Mouse (Mus musculus) gastrocnemius, postnatal 36 days (tissue): ENCODE measurements around the gene Arhgdig. TPM values are rescaled to one million over a fixed set of nuclear protein-coding genes. Genes with fewer than 3 reads are reported as not detected.
"Not testable (repeated sequence)": the region's sequence is repeated elsewhere in the genome, so short reads cannot be mapped to it uniquely, and the experiment has no call there.

ENCODE experiments used
- DNase-seq, 2 experiments: peaks; one replicate each; pipeline ENCODE4 v3.0.0; 2022
- intact Hi-C: fragments of 180-260 bp; cut with DNase I; formaldehyde crosslinking; loops from one replicate; pipeline ENCODE4 v1.15.1; 2025
- total RNA-seq, 2 experiments: library from RNA; stranded (reverse); gene quantifications; 2 replicates each; pipeline ENCODE4 v1.2.3; 2021

Arhgdig gene
- total RNA-seq, 2 experiments from 2014 or later, result 0.42 to 1.3 TPM

- DNase-seq, result no peak
- intact Hi-C loops, result no loop called here
These were observed 5.1 kb upstream of the Arhgdig start for GRCm38 (mm10) chr17:26212681-26213080.

GRCm38 (mm10) chr17:26212241-26212640 lies 4.7 kb upstream of the Arhgdig start:
- no peak for DNase-seq
- intact Hi-C loops, result no loop called here

DNA sequence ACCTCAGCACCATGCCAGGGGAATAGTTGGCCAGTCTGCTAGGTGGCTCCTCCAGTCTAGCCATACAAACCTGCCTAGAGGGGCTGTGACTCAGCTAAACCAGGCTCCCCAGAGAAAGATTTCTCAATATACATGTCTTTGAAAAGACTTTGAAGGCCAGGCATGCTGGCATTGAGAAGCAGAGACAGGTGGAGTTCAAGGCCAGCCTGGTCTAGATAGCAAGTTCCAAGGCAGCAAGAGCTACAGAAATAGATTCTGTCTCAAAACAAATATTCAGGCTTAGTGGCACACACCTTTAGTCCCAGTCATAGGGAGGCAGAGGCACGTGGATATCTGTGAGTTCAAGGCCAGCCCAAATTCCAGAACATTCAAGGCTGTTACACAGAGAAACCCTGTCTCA lies 1.2 kb downstream of the Arhgdig start:
- intact Hi-C loops, result no loop called here
- DNase-seq, result no peak

GRCm38 (mm10) chr17:26204766-26205165 lies 2.8 kb downstream of the Arhgdig start:
- intact Hi-C loops, result no loop called here

DNA sequence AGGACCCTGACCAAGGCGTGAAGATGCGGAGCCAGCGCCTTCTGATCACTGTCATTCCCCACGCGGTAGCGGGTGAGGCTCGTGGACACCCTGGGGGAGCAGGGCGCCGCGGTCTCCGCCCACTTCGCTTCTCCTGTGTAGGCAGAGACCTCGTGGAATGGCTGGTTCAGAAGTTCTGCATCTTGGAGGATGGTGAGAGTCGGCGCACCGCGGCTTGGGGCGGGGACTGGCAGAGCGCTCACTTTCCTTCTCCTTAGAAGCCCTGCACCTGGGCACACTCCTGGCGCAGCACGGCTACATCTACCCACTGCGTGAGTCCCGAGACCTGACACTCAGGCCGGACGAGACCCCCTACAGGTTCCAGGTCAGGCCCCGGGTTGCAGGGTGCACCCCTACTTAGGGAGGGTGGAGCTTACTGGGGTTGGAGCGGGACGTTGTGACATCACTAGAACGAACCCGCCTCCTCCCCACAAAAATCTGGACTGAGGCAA lies 4.2 kb downstream of the Arhgdig start:
- peak in 1 of 2 experiments; percentile 27 for DNase-seq
- intact Hi-C loops, result no loop called here

More at GRCm38 (mm10) chr17:26204766-26205165, 2.8 kb downstream of the Arhgdig start:
- DNase-seq, result no peak

DNA sequence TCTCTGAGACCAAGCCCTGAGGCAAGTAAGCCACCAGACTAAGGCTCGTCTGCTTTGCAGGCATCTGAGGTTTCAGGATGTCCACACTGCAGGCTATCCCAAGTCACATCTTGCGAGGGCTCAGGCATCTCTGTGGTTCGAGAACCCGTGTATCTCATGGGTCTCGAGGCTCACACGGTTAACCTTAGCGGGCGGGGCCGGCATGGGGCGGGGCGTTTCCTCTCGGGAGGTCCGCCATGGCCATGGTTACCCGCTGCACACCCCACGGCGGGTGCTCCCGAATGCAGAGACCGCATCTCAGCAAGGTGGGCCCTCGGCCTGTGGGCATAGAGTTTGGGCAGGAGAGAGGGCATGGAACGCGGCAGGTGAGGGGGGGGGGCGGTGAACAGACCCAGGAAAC lies 4.8 kb downstream of the Arhgdig start, which contains the start of gene Rgs11:
Gene Rgs11, plus strand, starts transcription at position 215 of the 400 bp plus-strand sequence.
- intact Hi-C loops, result no loop called here
- no peak for DNase-seq

DNA sequence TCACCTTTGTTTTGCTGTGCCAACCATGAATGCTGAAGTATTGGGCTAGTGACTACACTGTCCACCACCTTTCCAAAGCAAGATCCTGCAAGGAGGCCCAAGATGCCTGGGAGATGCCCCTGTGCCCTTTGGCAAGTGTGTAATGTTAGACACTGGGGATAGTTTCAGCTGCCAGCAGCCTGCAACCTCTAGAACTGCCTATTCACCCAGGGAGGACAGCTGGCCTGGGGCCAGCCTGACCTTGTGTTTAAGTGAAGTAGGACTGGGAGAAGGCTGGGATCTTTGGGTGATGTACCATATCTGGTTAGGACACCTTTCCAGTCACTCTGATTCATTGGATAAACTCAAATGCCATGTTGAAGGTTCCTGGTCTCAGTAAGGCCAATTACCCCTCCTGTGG lies 5.6 kb downstream of the Arhgdig start:
- intact Hi-C loops, result no loop called here

DNA sequence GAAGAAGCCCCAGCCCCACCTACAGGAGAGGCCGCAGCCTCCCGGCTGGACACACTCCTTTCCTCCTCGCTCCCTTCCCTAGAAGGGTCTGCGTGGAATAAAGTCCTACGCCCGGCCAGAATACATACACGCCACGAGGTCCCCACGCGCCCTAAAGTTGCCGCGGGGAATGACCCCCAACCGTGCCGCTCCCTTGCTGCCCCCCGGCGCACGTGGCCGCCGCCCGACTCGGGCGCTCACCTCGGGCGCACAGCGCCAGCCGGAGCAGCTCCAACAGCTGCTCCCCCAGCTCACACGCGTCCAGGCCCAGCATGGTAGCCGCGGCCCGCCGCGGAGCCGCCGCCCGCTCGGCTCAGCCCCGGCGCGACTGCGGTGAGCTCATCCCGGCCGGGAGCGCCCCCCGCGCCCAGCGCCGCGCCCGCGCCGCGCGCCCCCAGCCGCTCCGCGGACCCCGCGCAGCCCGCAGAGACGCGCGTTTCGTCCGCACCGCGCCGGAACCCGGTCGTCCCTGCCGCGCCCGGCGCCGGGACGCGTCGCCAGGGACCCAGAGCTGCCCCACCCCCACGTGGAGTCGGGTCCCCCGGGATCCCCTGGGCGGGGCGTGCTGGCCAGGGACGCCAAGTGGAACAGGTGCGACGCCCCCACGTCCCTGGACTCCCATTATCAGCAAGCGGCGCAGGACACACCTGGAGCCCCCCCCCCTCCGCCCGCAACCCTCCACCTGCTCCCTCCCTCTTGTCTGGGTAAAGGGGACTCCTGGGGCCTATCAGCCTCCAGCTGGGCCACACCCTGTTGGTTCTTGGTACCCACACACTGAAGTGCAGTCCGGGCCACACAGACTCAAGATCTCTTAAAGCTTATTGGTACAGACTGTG lies 6.5 kb downstream of the Arhgdig start:
- DNase-seq, result no peak
- intact Hi-C loops, result no loop called here

More for the DNA sequence above, 5.6 kb downstream of the Arhgdig start:
- no peak for DNase-seq

DNA sequence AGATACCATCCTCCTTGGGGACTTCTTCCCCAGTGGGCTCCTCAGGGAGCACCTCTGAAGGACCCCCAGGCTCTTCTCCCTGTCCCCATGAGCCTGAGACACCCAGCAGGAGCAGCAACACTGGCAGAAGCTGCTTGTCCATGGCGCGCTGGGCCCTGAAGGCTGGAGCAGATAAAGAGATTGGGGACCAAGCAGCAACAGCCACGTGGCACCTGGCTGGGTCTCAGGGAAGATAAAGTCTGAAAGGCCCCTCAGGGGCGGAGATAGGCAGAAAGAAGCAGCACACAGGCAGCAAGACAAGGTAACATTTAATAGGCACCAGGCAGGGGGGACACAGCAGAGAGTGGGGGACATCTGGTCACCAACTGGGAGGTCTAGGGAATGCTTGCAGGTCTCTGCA lies 8.7 kb downstream of the Arhgdig start, which contains the start of gene Pdia2:
Gene Pdia2, minus strand, starts transcription at position 196 of the 400 bp plus-strand sequence.
- intact Hi-C loops, result loop anchor here (5.0 kb wide), 1 partner anchor 33 kb away; no protein-coding TSS in a partner anchor
- DNase-seq, result no peak

GRCm38 (mm10) chr17:26192481-26193190 lies 14.9 kb downstream of the Arhgdig start:
- intact Hi-C loops, result no loop called here

DNA sequence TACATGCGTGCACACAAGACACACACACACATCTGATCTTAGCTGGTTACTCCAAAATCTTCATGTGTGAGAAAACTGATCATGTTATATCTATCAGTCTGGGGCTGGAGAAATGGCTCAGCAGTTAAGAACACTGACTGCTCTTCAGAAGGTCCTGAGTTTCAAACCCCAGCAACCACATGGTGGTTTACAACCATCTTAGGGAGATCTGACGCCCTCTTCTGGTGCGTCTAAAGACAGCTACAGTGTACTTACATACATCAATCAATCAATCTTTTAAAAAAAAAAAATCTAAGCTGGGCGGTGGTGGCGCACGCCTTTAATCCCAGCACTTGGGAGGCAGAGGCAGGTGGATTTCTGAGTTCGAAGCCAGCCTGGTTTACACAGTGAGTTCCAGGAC lies 16.1 kb downstream of the Arhgdig start:
- DNase-seq, intact Hi-C loops: not testable (repeated sequence)

More at GRCm38 (mm10) chr17:26192481-26193190, 14.9 kb downstream of the Arhgdig start:
- no peak for DNase-seq

GRCm38 (mm10) chr17:26188091-26188805 lies 19.3 kb downstream of the Arhgdig start:
- no peak for DNase-seq
- intact Hi-C loops, result no loop called here

- intact Hi-C loops, result no loop called here
- DNase-seq, result no peak
These were observed 20.0 kb downstream of the Arhgdig start for GRCm38 (mm10) chr17:26187592-26187991.

DNA sequence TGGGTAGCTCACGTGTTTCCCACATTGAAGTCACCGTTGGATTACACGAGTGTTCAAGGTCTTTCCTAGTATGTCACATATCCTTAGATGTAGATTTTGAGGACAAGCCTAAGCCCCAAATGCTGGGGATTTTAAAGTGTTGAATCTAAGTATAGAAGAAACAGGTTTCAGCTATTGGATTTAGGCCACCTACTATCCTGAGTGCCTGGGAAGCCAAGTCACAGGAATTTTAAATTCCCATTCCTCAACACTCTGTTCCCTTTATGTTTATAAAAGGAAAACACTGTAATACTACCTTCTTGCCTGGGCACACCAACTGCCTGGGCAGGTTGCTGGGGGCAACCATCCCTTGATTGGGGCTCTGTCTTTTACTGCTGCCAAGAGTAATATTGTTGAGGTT lies 26.4 kb downstream of the Arhgdig start:
- DNase-seq, result no peak
- intact Hi-C loops, result no loop called here

GRCm38 (mm10) chr17:26178611-26179010 lies 29.0 kb downstream of the Arhgdig start:
- intact Hi-C loops, result no loop called here
- no peak for DNase-seq

DNA sequence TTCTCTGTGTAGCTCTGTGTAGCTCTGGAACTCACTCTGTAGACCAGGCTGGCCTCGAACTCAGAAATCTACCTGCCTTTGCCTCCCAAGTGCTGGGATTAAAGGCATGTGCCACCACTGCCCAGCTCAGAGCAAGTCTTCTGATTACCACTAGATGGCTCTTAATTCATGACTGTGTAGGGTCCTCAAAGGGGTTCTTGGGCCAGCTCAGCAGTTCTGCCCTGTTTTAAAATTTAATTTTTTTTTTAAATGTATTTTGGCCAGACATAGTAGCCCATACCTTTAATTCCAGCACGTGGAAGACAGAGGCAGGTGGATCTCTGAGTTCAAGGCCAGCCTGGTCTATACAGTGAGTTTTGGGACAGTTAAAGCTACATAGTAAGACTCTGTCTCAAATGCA lies 32.3 kb downstream of the Arhgdig start:
- DNase-seq, intact Hi-C loops: not testable (repeated sequence)

- DNase-seq, result no peak
- intact Hi-C loops, result no loop called here
These were observed 39.5 kb downstream of the Arhgdig start for GRCm38 (mm10) chr17:26168039-26168438.

DNA sequence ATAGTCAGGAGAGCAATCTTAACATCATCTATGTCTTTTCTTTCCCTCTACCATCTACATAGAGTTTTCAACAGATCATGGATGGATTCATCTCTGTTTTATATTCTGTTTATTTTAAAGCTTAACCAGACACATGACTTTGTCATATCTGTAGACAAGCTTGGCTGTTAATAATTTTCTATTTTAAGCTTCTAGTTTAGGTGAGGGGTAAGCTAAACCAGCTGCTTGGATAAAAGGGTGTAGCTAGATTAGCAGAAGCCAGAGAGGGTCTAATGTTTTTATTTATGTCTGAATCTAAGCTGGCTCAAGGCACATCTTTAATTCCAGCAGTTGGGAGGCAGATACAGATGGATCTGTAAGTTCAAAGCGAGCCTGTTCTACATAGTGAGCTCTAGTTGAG lies 44.9 kb downstream of the Arhgdig start:
- intact Hi-C loops, result no loop called here

GRCm38 (mm10) chr17:26151886-26152630 lies 55.5 kb downstream of the Arhgdig start:
- no peak for DNase-seq
- intact Hi-C loops, result no loop called here

More for the DNA sequence above, 44.9 kb downstream of the Arhgdig start:
- no peak for DNase-seq
